ENCODE assay signal across 13 mouse cellular contexts in genomic region chr5:134236241-134236640, GRCm38 (mm10). TPM values are rescaled to one million over a fixed set of nuclear protein-coding genes. Genes with fewer than 3 reads are reported as not detected.
A peak's percentile ranks its signal among the peaks of the same experiment; 100 is the strongest.
DNase-seq lines count a peak whose midpoint lies in the region; ATAC-seq and TF ChIP-seq lines count a peak whose summit lies in the region.
"Had no signal": no experiment of that assay in that cellular context is flagged by ENCODE, and none has a peak within 500 bp of the region (broad histone marks: within the 10 kb centered on the region; RNA-seq: fewer than 3 reads in every experiment).

No protein-coding gene starts in this region.

- WGBS in heart, embryonic 13.5 days, result 77% methylated on average over 3 of the region's 3 CpGs
- 36% methylated on average over 3 of the region's 3 CpGs for WGBS in liver, adult 2 months
- WGBS in liver, embryonic 12.5 days (ENCODE audit: insufficient replicate concordance), result 79% methylated on average over 3 of the region's 3 CpGs
- WGBS in embryonic facial prominence, embryonic 14.5 days, result 93% methylated on average over 3 of the region's 3 CpGs
- WGBS in liver, embryonic 14.5 days (ENCODE audit: insufficient replicate concordance), result 65% methylated on average over 3 of the region's 3 CpGs

- peak overlapping the region; percentile 53; the same call in 1 of the 2 replicates for H3K27ac ChIP-seq in heart, embryonic 13.5 days (replicated peaks)
- H3K27ac ChIP-seq in liver, adult 2 months (replicated peaks; ENCODE audit: insufficient read depth, low read depth, low read length), result 0 out of 2 replicates have a peak overlapping the region, but pooled peaks have one; percentile 5
- no peak overlapping the region for H3K27ac ChIP-seq in liver, embryonic 12.5 days
- peak overlapping the region; percentile 66 for H3K27ac ChIP-seq in embryonic facial prominence, embryonic 14.5 days (replicated peaks; ENCODE audit: low read depth, low read length)
- no peak overlapping the region for H3K27ac ChIP-seq in liver, embryonic 14.5 days

- peaks cover 48% of the 10 kb centered on the region for H3K4me1 ChIP-seq in heart, embryonic 13.5 days
- no peaks in the 10 kb centered on the region for H3K4me1 ChIP-seq in liver, adult 2 months (ENCODE audit: control insufficient read depth, insufficient read depth, low read length)
- peaks cover 59% of the 10 kb centered on the region for H3K4me1 ChIP-seq in liver, embryonic 12.5 days
- H3K4me1 ChIP-seq in embryonic facial prominence, embryonic 14.5 days (ENCODE audit: control insufficient read depth, insufficient read depth, low read length), result peaks cover 8% of the 10 kb centered on the region; the same call in 1 of the 2 replicates
- H3K4me1 ChIP-seq in liver, embryonic 14.5 days (replicated peaks; ENCODE audit: control insufficient read depth in 2 of 2, insufficient read depth in 2 of 2, low read length in 1 of 2), result peaks cover 0 to 19% of the 10 kb centered on the region in 2 experiments; a peak in 2 of 4 replicates

- no peak for TF ChIP-seq CTCF in liver, adult 2 months (IDR thresholded peaks at IDR 0.05; ENCODE audit: low read depth, low read length)
- no peak for TF ChIP-seq CTCF in liver, embryonic 14.5 days (IDR thresholded peaks at IDR 0.05; ENCODE audit: low read depth)

- no peak for TF ChIP-seq POLR2A in liver, adult 2 months (IDR thresholded peaks at IDR 0.05; ENCODE audit: extremely low read depth, insufficient read depth, low read length)

- no peak for DNase-seq in heart, postnatal 4 days
- DNase-seq in liver, adult 2 months (ENCODE audit: extremely low read depth, low read depth, low spot score), result peak; percentile 63
- no peak for DNase-seq in embryonic facial prominence, embryonic 14.5 days (ENCODE audit: low spot score)
- DNase-seq in liver, embryonic 14.5 days (ENCODE audit: low read depth in 3 of 3, low spot score in 3 of 3), result no peak
- DNase-seq in lung, postnatal 14 days, result no peak
- no peak for DNase-seq in urinary bladder, postnatal 4 days (ENCODE audit: low spot score in 2 of 2)
- DNase-seq: cerebellum, adult 2 months; forebrain, postnatal 0 days; gastrocnemius, postnatal 36 days had no signal

- no peaks in the 10 kb centered on the region for H3K27me3 ChIP-seq in heart, embryonic 13.5 days (replicated peaks)
- no peaks in the 10 kb centered on the region for H3K27me3 ChIP-seq in liver, adult 2 months (ENCODE audit: control insufficient read depth, insufficient read depth, low read length)
- H3K27me3 ChIP-seq in liver, embryonic 12.5 days (replicated peaks), result no peaks in the 10 kb centered on the region
- H3K27me3 ChIP-seq in embryonic facial prominence, embryonic 14.5 days (replicated peaks; ENCODE audit: control insufficient read depth, insufficient read depth, low read length), result no peaks in the 10 kb centered on the region
- H3K27me3 ChIP-seq in liver, embryonic 14.5 days (ENCODE audit: control insufficient read depth, insufficient read depth, low read length), result no peaks in the 10 kb centered on the region
- H3K27me3 ChIP-seq: kidney, embryonic 15.5 days had no signal

- H3K4me2 ChIP-seq in heart, embryonic 13.5 days, result no peak overlapping the region
- no peak overlapping the region for H3K4me2 ChIP-seq in liver, embryonic 12.5 days
- no peak overlapping the region for H3K4me2 ChIP-seq in embryonic facial prominence, embryonic 14.5 days (ENCODE audit: low read depth, low read length)
- no peak overlapping the region for H3K4me2 ChIP-seq in liver, embryonic 14.5 days (ENCODE audit: low read depth)
- H3K4me2 ChIP-seq: kidney, embryonic 15.5 days had no signal

- TF ChIP-seq EP300 in liver, embryonic 14.5 days (IDR thresholded peaks at IDR 0.05; ENCODE audit: low read depth), result no peak

- H3K9me3 ChIP-seq in heart, embryonic 13.5 days, result no peaks in the 10 kb centered on the region
- no peaks in the 10 kb centered on the region for H3K9me3 ChIP-seq in liver, embryonic 12.5 days (replicated peaks)
- no peaks in the 10 kb centered on the region for H3K9me3 ChIP-seq in embryonic facial prominence, embryonic 14.5 days (ENCODE audit: control insufficient read depth, low read length)
- H3K9me3 ChIP-seq in liver, embryonic 14.5 days (ENCODE audit: control insufficient read depth, low read length), result no peaks in the 10 kb centered on the region
- H3K9me3 ChIP-seq: hindbrain, embryonic 10.5 days; kidney, embryonic 15.5 days had no signal

- H3K79me2 ChIP-seq in liver, adult 2 months (ENCODE audit: control insufficient read depth, insufficient read depth, low read length), result no peaks in the 10 kb centered on the region

- no peak for ATAC-seq in heart, embryonic 13.5 days (ENCODE audit: extremely low read depth, insufficient number of reproducible peaks, low FRiP score, low TSS enrichment)
- ATAC-seq in liver, embryonic 12.5 days, result no peak
- ATAC-seq in embryonic facial prominence, embryonic 14.5 days (ENCODE audit: low read depth), result no peak
- 0 out of 2 replicates have a peak, but pooled peaks have one; percentile 3 for ATAC-seq in liver, embryonic 14.5 days (ENCODE audit: insufficient read depth)
- ATAC-seq: forebrain, postnatal 0 days had no signal

- no peak overlapping the region for H3K4me3 ChIP-seq in heart, embryonic 13.5 days
- H3K4me3 ChIP-seq in liver, adult 2 months (ENCODE audit: insufficient read depth, low read depth, low read length), result no peak overlapping the region
- no peak overlapping the region for H3K4me3 ChIP-seq in liver, embryonic 12.5 days
- no peak overlapping the region for H3K4me3 ChIP-seq in embryonic facial prominence, embryonic 14.5 days (ENCODE audit: low read depth, low read length)
- H3K4me3 ChIP-seq in liver, embryonic 14.5 days (ENCODE audit: insufficient read depth in 1 of 2, low read depth in 2 of 2, low read length in 2 of 2), result no peak overlapping the region
- H3K4me3 ChIP-seq: hindbrain, embryonic 10.5 days; kidney, embryonic 15.5 days had no signal

- no peak overlapping the region for H3K9ac ChIP-seq in heart, embryonic 13.5 days
- no peak overlapping the region for H3K9ac ChIP-seq in liver, adult 2 months (ENCODE audit: low read depth, low read length)
- H3K9ac ChIP-seq in liver, embryonic 12.5 days, result no peak overlapping the region
- H3K9ac ChIP-seq in embryonic facial prominence, embryonic 14.5 days (ENCODE audit: low read depth, low read length), result no peak overlapping the region
- H3K9ac ChIP-seq in liver, embryonic 14.5 days (replicated peaks), result no peak overlapping the region
- H3K9ac ChIP-seq: forebrain, postnatal 0 days; kidney, embryonic 15.5 days had no signal

- peaks cover 59% of the 10 kb centered on the region for H3K36me3 ChIP-seq in heart, embryonic 13.5 days
- peaks cover 25% of the 10 kb centered on the region; the same call in 1 of the 2 replicates for H3K36me3 ChIP-seq in liver, adult 2 months (ENCODE audit: control insufficient read depth, insufficient read depth, low read length)
- peaks cover 58% of the 10 kb centered on the region for H3K36me3 ChIP-seq in liver, embryonic 12.5 days
- H3K36me3 ChIP-seq in embryonic facial prominence, embryonic 14.5 days (ENCODE audit: control insufficient read depth, insufficient read depth, low read length), result peaks cover 57% of the 10 kb centered on the region
- peaks cover 32% of the 10 kb centered on the region for H3K36me3 ChIP-seq in liver, embryonic 14.5 days (replicated peaks; ENCODE audit: control insufficient read depth, insufficient read depth, low read depth)

RNA-seq across cellular contexts. Expression of gene Ncf1, which starts 6.8 kb away (rescaled TPM):
- polyA plus RNA-seq in heart, embryonic 13.5 days (2015; fragmentation: Nextera tagmentation; extraction: Ambion mirVana), result 2.7 and 3.1 TPM in 2 replicates
- 1 to 10 TPM; 2.1 to 2.5 TPM for total RNA-seq in heart, postnatal 4 days (2021)
- 2.9 and 4.3 TPM in 2 replicates for total RNA-seq in liver, adult 2 months (2014; rRNA removed)
- polyA plus RNA-seq in liver, adult 2 months (2012; rRNA removed), result 2.2 and 3.3 TPM in 2 replicates
- polyA plus RNA-seq in liver, embryonic 12.5 days (2016; fragmentation: Nextera tagmentation; extraction: Ambion mirVana), result 8.4 and 9.2 TPM in 2 replicates
- 7.2 TPM in 2 replicates for polyA plus RNA-seq in embryonic facial prominence, embryonic 14.5 days (2014; fragmentation: Nextera tagmentation; extraction: Ambion mirVana)
- 7.7 and 9.8 TPM in 2 replicates for polyA plus RNA-seq in liver, embryonic 14.5 days (2012; rRNA removed)
- polyA plus RNA-seq in liver, embryonic 14.5 days (2014; fragmentation: Nextera tagmentation; extraction: Ambion mirVana), result 9.8 and 11.1 TPM in 2 replicates

RNA-seq across cellular contexts. Expression of gene Gtf2ird2, which starts 52.4 kb away (rescaled TPM):
- polyA plus RNA-seq in heart, embryonic 13.5 days (2015; fragmentation: Nextera tagmentation; extraction: Ambion mirVana), result 5.8 and 6.3 TPM in 2 replicates
- total RNA-seq in heart, postnatal 4 days (2021), result 1 to 10 TPM; 6.9 to 9.3 TPM
- total RNA-seq in liver, adult 2 months (2014; rRNA removed), result 3.1 and 4.2 TPM in 2 replicates
- 2.4 and 2.8 TPM in 2 replicates for polyA plus RNA-seq in liver, adult 2 months (2012; rRNA removed)
- 2.4 and 3.2 TPM in 2 replicates for polyA plus RNA-seq in liver, embryonic 12.5 days (2016; fragmentation: Nextera tagmentation; extraction: Ambion mirVana)
- 6.6 and 7.3 TPM in 2 replicates for polyA plus RNA-seq in embryonic facial prominence, embryonic 14.5 days (2014; fragmentation: Nextera tagmentation; extraction: Ambion mirVana)
- polyA plus RNA-seq in liver, embryonic 14.5 days (2012; rRNA removed), result 2.0 TPM in 2 replicates
- 1.1 and 1.2 TPM in 2 replicates for polyA plus RNA-seq in liver, embryonic 14.5 days (2014; fragmentation: Nextera tagmentation; extraction: Ambion mirVana)

RNA-seq across cellular contexts. Expression of gene Rcc1l, which starts 59.7 kb away (rescaled TPM):
- 24.3 and 25.4 TPM in 2 replicates for polyA plus RNA-seq in heart, embryonic 13.5 days (2015; fragmentation: Nextera tagmentation; extraction: Ambion mirVana)
- 10 to 100 TPM; 26.9 to 30.6 TPM for total RNA-seq in heart, postnatal 4 days (2021)
- 9.9 and 11.2 TPM in 2 replicates for total RNA-seq in liver, adult 2 months (2014; rRNA removed)
- 16.4 and 16.9 TPM in 2 replicates for polyA plus RNA-seq in liver, adult 2 months (2012; rRNA removed)
- 28.6 and 33.5 TPM in 2 replicates for polyA plus RNA-seq in liver, embryonic 12.5 days (2016; fragmentation: Nextera tagmentation; extraction: Ambion mirVana)
- polyA plus RNA-seq in embryonic facial prominence, embryonic 14.5 days (2014; fragmentation: Nextera tagmentation; extraction: Ambion mirVana), result 26.1 and 27.3 TPM in 2 replicates
- 6.5 and 8.4 TPM in 2 replicates for polyA plus RNA-seq in liver, embryonic 14.5 days (2012; rRNA removed)
- 11.1 and 11.2 TPM in 2 replicates for polyA plus RNA-seq in liver, embryonic 14.5 days (2014; fragmentation: Nextera tagmentation; extraction: Ambion mirVana)

Comparison
In these comparisons a context has a peak if more than half of its experiments do, and no peak if none do; other contexts are left out.
1. H3K27ac ChIP-seq: peak in heart, embryonic 13.5 days (single experiment), liver, adult 2 months (single experiment) and embryonic facial prominence, embryonic 14.5 days (single experiment); none in liver, embryonic 12.5 days (single experiment) and liver, embryonic 14.5 days (single experiment).